Mouse (Mus musculus): ENCODE results near the gene Tmem266. TPM values are rescaled to one million over a fixed set of nuclear protein-coding genes. Genes with fewer than 3 reads are reported as not detected.

Gene Tmem266
- polyA plus RNA-seq, 1 experiment, result 47.5 TPM

DNA sequence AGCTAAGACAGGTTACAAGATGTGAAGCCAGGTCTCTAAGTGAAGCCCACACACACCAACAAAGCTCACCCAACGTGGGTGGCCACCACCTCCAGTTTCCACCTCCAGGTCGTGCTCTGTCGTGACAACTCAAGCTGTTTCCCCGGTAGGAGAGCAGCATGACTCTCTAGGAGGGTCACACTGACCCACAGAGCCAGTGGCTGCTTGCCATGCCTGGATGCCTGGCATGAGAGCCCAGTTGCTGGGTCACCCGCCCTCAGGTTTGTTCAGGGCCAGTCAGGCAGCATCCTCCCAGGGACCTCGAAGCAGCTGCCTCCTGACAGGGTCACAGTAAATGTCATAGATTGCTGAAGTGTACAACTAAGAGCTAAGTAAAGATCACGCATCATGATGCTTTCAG, 34.1 kb downstream of the Tmem266 start:
- TF ChIP-seq POLR2A (IDR thresholded peaks at IDR 0.05; ENCODE audit: borderline replicate concordance, insufficient read depth, low read length) (no peak), CTCF (IDR thresholded peaks at IDR 0.05; ENCODE audit: borderline replicate concordance, insufficient read depth, low read depth, low read length) (no peak)
- Histone ChIP-seq H3K27ac (ENCODE audit: insufficient read depth, low read length) (peak overlapping the region; percentile 74), H3K4me1 (ENCODE audit: control insufficient read depth, insufficient read depth, low read length) (peaks cover 53% of the 10 kb centered on the region), H3K4me3 (replicated peaks; ENCODE audit: insufficient read depth, low read depth, low read length) (no peak overlapping the region), H3K27me3 (ENCODE audit: control insufficient read depth, insufficient read depth, low read length) (no peaks in the 10 kb centered on the region)
- peak; percentile 73 to 82 for DNase-seq
- 11% methylated on average over 7 of the region's 7 CpGs for WGBS

DNA sequence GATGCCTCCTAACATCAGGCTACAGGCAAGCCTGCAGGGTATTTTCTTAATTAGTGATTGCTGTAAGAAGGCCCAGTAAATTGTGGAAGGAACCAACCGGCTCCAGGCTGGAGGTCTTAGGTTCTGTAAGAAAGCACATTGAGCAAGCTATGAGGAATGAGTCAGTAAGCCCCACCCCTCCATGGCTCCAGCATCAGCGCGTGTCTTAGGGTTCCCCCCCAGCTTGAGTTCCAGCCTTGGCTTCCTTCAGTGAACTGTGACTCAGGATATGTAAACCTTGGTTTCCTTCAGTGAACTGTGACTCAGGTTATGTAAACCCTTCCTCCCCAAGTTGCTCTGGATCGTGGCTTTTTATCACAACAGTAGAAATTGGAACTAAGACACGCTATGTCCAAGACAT, 35.3 kb downstream of the Tmem266 start:
- TF ChIP-seq POLR2A (IDR thresholded peaks at IDR 0.05; ENCODE audit: borderline replicate concordance, insufficient read depth, low read length) (no peak), CTCF (IDR thresholded peaks at IDR 0.05; ENCODE audit: borderline replicate concordance, insufficient read depth, low read depth, low read length) (no peak)
- WGBS, result 75% methylated on average over 5 of the region's 5 CpGs

DNA sequence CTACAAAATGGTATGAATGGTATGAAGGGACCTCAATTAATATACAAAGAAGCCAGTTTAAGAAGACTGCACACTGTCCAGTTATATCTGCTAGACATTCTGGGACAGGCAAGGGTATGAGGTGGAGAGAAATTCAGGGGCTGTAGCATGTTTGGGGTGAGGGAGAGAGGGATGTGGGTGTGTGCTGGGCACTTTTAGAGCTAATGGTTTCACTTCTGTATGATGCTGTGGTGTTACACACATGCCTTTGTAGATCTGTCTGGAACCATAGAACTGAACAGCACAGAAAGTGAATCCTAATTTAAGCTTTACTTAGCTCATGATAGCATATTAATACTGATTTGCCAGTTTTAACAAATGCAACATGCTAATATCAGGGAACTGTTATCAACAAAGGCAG, 37.0 kb downstream of the Tmem266 start:
- no peak for DNase-seq
- no peak for TF ChIP-seq CTCF (IDR thresholded peaks at IDR 0.05; ENCODE audit: borderline replicate concordance, insufficient read depth, low read depth, low read length)
- no peak for TF ChIP-seq POLR2A (IDR thresholded peaks at IDR 0.05; ENCODE audit: borderline replicate concordance, insufficient read depth, low read length)
- no peak overlapping the region for H3K4me3 ChIP-seq (replicated peaks; ENCODE audit: insufficient read depth, low read depth, low read length)

More for the DNA sequence above, 35.3 kb downstream of the Tmem266 start:
- H3K4me1 ChIP-seq (ENCODE audit: control insufficient read depth, insufficient read depth, low read length), result peaks cover 45% of the 10 kb centered on the region
- no peak for DNase-seq
- H3K27me3 ChIP-seq (ENCODE audit: control insufficient read depth, insufficient read depth, low read length), result no peaks in the 10 kb centered on the region
- H3K27ac ChIP-seq (ENCODE audit: insufficient read depth, low read length), result no peak overlapping the region
- H3K4me3 ChIP-seq (replicated peaks; ENCODE audit: insufficient read depth, low read depth, low read length), result no peak overlapping the region

DNA sequence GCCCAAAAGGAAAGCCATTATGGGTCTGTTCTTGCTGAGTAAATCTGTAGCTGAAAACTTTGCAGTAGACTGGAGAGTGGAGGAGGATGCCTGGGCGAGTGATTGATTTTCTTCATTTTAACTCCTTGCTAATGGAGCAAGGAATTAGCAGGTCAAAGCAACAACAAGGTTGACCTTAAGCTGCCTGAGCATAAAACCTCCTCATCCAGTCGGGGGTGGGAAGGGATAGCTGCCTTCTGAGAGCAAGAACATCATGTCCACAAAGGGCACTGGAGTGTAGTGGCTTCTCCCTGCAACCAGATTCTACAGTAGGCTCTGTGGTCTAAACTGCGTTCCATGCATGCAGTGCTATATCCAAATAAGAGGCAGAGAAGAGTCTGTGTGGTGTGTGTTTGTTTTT, 41.3 kb downstream of the Tmem266 start:
- no peaks in the 10 kb centered on the region for H3K27me3 ChIP-seq (ENCODE audit: control insufficient read depth, insufficient read depth, low read length)
- WGBS, result 62% methylated on average over 3 of the region's 3 CpGs
- no peak overlapping the region for H3K27ac ChIP-seq (ENCODE audit: insufficient read depth, low read length)
- DNase-seq, result no peak
- peaks cover 18% of the 10 kb centered on the region for H3K4me1 ChIP-seq (ENCODE audit: control insufficient read depth, insufficient read depth, low read length)
- H3K4me3 ChIP-seq (replicated peaks; ENCODE audit: insufficient read depth, low read depth, low read length), result no peak overlapping the region
- no peak for TF ChIP-seq CTCF (IDR thresholded peaks at IDR 0.05; ENCODE audit: borderline replicate concordance, insufficient read depth, low read depth, low read length)
- no peak for TF ChIP-seq POLR2A (IDR thresholded peaks at IDR 0.05; ENCODE audit: borderline replicate concordance, insufficient read depth, low read length)

More for the DNA sequence above, 37.0 kb downstream of the Tmem266 start:
- H3K27ac ChIP-seq (ENCODE audit: insufficient read depth, low read length), result no peak overlapping the region
- H3K4me1 ChIP-seq (ENCODE audit: control insufficient read depth, insufficient read depth, low read length), result peaks cover 33% of the 10 kb centered on the region
- no peaks in the 10 kb centered on the region for H3K27me3 ChIP-seq (ENCODE audit: control insufficient read depth, insufficient read depth, low read length)

DNA sequence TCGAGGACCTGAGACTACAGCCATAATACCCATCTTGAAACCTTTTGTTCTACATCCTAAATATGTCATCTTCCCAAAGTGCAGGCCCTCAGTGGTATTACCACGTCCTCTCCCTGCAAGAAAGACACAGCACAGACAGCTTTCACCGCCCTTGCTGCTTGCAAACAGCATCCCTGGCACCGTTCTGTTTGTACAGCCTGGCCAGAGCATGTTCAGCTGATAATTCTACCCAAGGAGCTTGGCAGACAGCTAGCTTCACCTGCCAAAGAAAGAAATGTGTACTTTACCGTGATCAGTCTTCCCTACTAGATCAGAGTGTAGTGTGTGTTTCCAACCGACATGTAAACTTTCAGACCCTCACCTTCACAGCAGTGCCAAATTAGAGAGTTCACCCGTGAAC, 45.2 kb downstream of the Tmem266 start:
- DNase-seq, result peak; percentile 72 to 87
- 8% methylated on average over 7 of the region's 7 CpGs for WGBS
- H3K27me3 ChIP-seq (ENCODE audit: control insufficient read depth, insufficient read depth, low read length), result no peaks in the 10 kb centered on the region
- H3K4me1 ChIP-seq (ENCODE audit: control insufficient read depth, insufficient read depth, low read length), result peaks cover 18% of the 10 kb centered on the region
- no peak overlapping the region for H3K4me3 ChIP-seq (replicated peaks; ENCODE audit: insufficient read depth, low read depth, low read length)
- no peak for TF ChIP-seq POLR2A (IDR thresholded peaks at IDR 0.05; ENCODE audit: borderline replicate concordance, insufficient read depth, low read length)
- no peak for TF ChIP-seq CTCF (IDR thresholded peaks at IDR 0.05; ENCODE audit: borderline replicate concordance, insufficient read depth, low read depth, low read length)
- peak overlapping the region; percentile 45 for H3K27ac ChIP-seq (ENCODE audit: insufficient read depth, low read length)

DNA sequence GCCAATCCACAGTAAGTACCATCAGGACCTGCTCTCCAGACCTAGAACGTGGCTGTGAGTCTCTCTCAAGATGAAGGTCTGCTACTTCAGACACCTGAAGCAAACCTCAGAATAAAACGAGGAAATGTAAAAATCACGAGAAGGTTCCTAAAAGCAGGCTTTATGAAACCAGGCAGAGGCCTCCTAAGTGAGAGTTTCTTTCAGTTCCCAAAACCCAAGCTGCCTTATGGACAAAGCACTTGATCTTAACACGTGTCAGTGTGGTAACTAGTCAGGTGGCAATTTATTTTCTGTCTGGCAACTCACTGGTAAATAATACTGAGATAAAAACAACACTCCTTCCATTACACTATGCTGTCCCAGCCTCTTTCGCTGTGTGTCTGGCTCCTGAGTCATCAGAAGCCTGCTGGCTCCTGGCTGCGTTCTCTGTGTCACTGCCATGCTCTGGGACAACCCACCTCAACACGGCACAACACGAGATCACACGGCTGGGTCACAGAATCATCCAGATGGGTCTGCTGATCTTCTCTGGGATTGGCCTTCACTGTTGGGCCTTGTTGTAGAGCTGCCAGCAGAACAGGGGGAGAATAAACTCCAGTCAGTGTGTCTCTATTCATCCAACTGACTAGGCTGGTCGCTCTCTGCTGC, 51.0 kb downstream of the Tmem266 start:
- peak; percentile 68 to 84 for DNase-seq
- WGBS, result 29% methylated on average over 10 of the region's 10 CpGs
- no peak overlapping the region for H3K27ac ChIP-seq (ENCODE audit: insufficient read depth, low read length)
- H3K4me1 ChIP-seq (ENCODE audit: control insufficient read depth, insufficient read depth, low read length), result peaks cover 49% of the 10 kb centered on the region
- TF ChIP-seq CTCF (IDR thresholded peaks at IDR 0.05; ENCODE audit: borderline replicate concordance, insufficient read depth, low read depth, low read length) (no peak), POLR2A (IDR thresholded peaks at IDR 0.05; ENCODE audit: borderline replicate concordance, insufficient read depth, low read length) (no peak)
- H3K27me3 ChIP-seq (ENCODE audit: control insufficient read depth, insufficient read depth, low read length), result no peaks in the 10 kb centered on the region
- no peak overlapping the region for H3K4me3 ChIP-seq (replicated peaks; ENCODE audit: insufficient read depth, low read depth, low read length)

DNA sequence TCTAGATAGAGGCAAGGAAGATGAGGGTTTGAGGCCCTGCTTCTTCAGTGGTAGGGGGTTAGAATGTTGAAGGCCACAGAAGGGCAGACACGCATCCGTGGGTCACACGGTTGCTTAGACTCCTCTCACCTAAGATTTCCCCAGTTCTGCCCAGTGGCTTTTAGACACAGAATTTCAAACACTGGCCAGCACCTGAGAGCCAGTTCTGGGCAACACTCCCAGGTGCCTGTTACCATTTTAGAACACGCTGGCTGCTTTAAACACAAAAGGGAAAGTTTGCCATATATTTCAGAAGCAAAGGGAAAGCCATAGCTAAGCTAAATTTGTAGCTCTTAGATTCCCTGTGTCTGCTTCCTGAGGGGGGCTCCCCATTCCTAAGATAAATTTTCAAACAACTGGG, 54.7 kb downstream of the Tmem266 start:
- peaks cover 62% of the 10 kb centered on the region for H3K4me1 ChIP-seq (ENCODE audit: control insufficient read depth, insufficient read depth, low read length)
- WGBS, result 4% methylated on average over 4 of the region's 4 CpGs
- H3K27ac ChIP-seq (ENCODE audit: insufficient read depth, low read length), result peak overlapping the region; percentile 58
- DNase-seq, result peak; percentile 69 to 84
- H3K27me3 ChIP-seq (ENCODE audit: control insufficient read depth, insufficient read depth, low read length), result no peaks in the 10 kb centered on the region
- no peak overlapping the region for H3K4me3 ChIP-seq (replicated peaks; ENCODE audit: insufficient read depth, low read depth, low read length)
- TF ChIP-seq POLR2A (IDR thresholded peaks at IDR 0.05; ENCODE audit: borderline replicate concordance, insufficient read depth, low read length), result no peak
- no peak for TF ChIP-seq CTCF (IDR thresholded peaks at IDR 0.05; ENCODE audit: borderline replicate concordance, insufficient read depth, low read depth, low read length)

DNA sequence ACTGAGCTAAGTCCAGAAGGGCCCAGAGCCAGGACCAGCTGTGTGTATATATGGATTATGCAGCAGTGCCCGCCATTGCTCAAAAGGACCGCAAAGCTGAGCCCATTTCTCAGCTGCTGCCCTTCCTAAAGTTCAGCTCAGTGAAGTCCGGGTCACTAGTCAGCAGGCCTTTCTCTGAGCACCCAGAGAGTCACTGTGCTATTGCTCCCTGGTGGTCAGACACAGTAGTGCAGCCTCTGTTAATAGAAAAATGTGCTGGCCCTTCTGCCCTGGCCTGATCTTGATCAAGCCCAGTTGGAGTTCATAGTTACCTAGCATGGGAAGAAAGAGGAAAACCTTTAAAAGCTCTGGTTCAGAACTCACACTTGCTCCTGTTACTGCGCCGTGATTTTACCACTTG, 55.7 kb downstream of the Tmem266 start:
- peak; percentile 71 to 79 for DNase-seq
- peak overlapping the region; percentile 24 for H3K27ac ChIP-seq (ENCODE audit: insufficient read depth, low read length)
- no peak for TF ChIP-seq POLR2A (IDR thresholded peaks at IDR 0.05; ENCODE audit: borderline replicate concordance, insufficient read depth, low read length)
- peak; percentile 66 for TF ChIP-seq CTCF (IDR thresholded peaks at IDR 0.05; ENCODE audit: borderline replicate concordance, insufficient read depth, low read depth, low read length)
- no peak overlapping the region for H3K4me3 ChIP-seq (replicated peaks; ENCODE audit: insufficient read depth, low read depth, low read length)
- WGBS, result 54% methylated on average over 5 of the region's 5 CpGs
- H3K27me3 ChIP-seq (ENCODE audit: control insufficient read depth, insufficient read depth, low read length), result no peaks in the 10 kb centered on the region
- peaks cover 62% of the 10 kb centered on the region for H3K4me1 ChIP-seq (ENCODE audit: control insufficient read depth, insufficient read depth, low read length)

All from cerebellum, adult 2 months (tissue).